Mouse (Mus musculus) heart, postnatal 10 days (tissue): ENCODE measurements at regions not wholly inside any gene's neighbourhood (a gene's known extent, or its start where the extent isn't known, plus 50 kb on each side); places are given as distances from the start of the nearest gene placed in this dataset.

Source experiments
- DNase-seq, 2 experiments: peaks; one replicate each; pipeline ENCODE4 v3.0.0; 2021
- intact Hi-C: fragments of 180-260 bp; cut with DNase I; formaldehyde crosslinking; loops from one replicate; pipeline ENCODE4 v1.15.1; 2025

DNA sequence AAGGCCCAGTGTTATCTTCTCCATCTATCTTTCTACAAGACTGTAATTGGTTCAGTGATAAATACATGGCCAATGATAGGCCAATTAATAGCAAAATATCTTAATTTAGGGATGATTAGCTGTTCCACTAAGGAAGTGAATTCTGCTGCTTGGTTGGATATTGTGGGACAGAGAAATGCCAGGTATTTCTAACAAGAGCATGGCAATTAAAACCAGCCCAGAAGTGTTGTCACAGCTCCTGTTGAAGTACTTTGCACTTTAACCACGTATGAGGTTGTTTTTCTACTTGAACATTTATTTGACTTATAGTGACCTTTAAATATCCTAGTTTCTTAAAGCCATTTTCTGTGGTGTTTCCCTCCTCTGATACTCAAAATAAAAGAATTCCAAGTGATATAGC, 65.7 kb upstream of the Acsl4 start:
- no peak for DNase-seq
- intact Hi-C loops, result no loop called here

DNA sequence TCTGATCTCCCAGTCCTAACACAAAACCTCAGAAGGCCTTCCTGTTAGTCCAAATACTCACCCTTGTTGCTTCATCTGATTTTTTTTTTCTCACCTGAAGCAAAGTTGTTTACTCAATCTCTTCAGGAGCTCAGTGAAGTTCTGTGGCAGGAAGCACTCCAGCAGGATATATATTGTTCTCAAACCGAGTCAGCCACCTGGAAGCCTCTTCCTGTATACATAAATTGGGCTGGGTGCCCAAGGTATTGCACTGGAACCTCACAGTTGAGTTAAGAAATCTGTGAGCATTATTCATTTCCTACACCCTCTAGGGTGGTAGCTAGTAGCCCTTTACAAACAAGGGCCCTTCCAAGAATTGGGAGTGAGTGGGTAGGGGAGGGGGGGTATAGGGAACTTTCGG, 73.8 kb upstream of the Acsl4 start:
- intact Hi-C loops, result no loop called here

DNA sequence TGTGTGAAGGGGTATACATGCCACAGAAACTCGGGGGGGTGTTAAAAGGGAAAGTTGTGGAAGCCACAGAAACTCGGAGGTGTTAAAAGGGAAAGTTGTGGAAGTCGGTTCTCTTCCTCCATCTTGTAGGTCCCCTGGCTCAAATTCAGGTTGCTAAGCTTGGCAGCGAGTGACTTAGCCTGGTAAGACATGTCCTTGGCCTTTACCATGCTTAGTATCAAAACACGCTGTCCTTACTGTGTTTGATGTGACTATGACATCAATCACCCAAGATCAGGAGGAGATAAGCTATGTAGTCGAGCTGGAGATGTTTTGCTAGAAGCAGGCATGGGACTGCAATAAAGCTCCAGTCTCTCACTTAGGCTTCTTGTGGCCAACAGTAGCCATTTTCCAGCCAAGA, 74.4 kb upstream of the Acsl4 start:
- intact Hi-C loops, result no loop called here
- DNase-seq, result no peak

More for the DNA sequence above, 73.8 kb upstream of the Acsl4 start:
- no peak for DNase-seq

DNA sequence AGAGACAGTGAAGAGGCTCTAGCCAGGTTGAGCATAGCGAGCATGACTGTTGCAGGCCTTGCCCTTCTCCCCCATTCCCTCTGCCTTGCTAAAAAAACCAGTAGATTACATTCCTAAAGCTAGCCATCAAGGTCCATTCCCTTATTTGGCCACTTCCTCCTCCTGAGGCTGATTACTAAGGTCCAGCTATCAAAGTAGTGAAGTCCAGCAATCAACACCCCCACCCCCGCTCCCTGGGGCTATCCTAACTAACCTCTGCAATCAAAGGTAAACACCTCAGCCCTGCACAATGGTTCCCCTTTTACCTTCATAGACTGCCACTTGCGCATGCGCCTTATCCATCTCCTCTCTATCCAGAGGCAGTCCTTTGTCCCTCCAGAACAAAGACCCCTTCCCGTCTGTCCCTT, 77.5 kb upstream of the Acsl4 start:
- intact Hi-C loops, result no loop called here

DNA sequence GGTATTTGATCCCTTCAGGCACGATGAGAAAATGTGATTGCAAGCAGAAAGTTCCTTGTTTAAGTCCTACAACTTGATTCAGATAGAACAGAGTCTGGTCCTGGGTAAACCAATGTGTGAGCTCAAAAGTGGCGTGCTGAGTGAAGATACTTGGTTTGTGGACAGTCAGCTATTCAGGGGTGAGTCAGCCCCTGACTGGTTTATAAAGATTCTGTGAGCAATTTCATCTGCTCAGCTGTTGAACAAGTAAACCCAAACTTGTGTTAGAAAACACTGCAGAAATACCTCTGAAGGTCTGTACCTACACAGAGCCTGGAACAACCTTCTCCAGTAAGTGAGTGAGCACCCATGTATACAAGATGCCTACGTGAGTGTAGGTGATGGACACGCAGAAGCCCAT, 78.1 kb upstream of the Acsl4 start:
- intact Hi-C loops, result no loop called here
- no peak for DNase-seq

More for the DNA sequence above, 77.5 kb upstream of the Acsl4 start:
- DNase-seq, result no peak

DNA sequence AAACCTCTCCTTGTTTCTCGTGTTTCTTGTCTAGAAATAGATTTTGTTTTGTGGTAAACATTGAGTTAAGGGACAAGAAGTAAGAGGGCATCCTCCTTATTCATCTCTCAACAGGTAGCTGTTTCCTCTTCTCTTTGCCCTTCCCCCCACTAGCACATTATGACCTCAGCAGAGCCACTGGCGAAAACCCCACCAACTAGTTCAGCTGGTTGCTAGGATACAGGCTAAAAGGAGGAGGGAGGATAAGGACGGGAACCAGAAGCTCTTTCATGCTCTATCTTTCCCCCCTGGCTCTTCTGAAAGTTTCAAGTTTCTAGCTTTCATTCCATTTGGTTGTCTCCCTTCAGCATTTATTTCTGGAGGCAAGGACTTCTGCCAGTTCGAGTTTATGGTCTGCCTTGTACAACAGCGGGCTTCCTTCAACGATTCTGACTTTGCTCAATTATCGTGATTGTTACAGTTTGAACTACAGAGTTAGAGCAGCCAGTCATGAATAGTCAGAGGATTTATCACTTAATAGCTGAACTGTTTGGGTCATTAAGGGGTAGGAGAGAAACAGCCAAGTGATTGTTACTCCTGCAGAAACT, 78.8 kb upstream of the Acsl4 start:
- DNase-seq, result peak; percentile 3 to 5
- intact Hi-C loops, result no loop called here

DNA sequence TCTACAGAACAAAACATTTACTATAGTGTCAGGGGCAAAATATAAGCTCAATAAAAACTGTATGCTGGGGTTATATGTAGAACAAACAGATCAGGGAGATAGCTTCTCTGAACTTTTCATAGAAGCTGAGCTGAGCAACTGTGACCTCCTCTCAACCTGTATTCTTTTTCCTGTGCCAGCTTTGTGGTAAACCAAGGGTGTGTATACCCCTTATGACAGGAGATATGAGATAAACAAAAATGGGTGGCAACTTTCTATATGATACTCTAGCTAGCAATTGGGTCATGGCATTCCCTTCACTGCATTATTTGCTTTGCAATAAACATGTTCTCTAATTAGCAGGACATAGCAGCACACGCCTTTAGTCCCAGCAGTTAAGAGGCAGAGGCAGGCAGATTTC, 79.7 kb upstream of the Acsl4 start:
- DNase-seq, result no peak
- intact Hi-C loops, result no loop called here

DNA sequence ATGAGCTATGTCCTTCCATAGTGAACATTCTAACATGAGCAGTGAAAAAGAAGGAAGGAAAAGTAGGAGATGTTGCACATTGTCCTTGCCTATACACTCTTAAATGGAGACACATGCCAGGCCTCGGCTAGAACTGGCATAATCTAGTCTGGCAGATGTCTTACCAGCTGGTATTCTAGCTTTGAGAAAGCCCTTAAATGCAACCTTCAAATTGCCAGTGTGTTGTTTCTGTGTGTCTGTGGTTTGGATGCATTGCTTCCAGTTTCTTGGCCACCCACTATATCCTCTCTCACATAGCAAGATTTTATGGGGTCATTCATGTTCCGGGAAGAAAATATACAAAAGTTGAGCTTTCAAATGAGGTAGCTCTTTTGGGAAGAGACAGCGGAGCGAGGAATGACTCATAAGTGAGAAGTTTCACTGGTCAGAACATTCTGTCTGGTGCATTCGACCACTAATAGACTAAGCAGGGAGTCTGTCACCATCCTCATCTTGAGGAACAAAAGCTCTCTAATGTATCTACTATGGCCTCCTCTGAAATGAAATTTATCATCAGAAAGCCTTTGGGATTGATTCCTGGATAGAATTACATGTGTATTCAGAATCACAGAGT, 91.0 kb upstream of the Acsl4 start:
- intact Hi-C loops, result no loop called here
- no peak for DNase-seq

DNA sequence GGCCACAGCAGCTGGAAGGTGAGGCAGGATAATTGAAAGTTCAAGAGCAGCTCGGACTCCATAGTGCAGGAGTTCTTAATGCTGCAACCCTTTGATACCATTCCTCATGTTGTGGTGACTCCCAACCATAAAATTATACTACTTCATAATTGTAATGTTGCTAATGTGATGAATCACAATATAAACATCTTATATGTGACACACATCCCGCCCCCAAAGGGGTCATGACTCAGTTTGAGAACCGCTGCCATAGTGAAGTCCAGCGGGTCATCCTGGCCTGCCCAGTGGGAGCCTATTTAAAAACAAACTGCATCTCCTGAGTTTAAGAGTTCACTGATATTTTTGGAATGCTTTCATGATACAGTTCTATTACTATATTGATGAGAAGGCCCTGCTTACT, 97.7 kb upstream of the Acsl4 start:
- no peak for DNase-seq
- intact Hi-C loops, result no loop called here

DNA sequence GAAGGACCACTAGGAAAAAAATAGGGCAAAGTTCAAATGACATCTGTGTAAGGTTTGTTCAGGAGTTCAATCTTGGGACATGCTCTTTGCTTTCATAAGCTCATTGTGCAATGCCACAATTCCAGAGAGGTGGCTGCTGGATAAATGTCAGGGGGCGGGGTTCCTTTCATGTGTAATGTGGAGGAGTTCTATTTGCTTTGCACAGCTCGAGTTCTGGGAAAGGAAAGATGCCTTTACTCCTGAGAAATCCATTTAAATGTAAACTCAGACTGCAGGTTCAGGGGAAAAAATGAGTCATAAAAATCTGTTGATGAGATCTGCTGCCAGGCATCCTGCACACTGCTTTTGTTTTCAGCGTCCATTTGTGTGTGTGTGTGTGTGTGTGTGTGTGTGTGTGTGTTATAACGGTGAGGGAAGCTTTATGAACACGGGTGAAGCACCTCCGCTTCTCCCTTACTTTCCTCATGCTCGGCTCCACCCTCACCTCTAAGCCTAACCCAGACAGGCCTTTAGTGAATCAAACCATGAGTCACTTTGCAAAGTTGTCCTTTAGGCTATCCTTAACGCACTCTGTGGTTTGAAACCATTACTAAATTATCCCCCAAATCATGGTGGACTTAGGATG, 99.9 kb upstream of the Acsl4 start:
- intact Hi-C loops, result no loop called here
- DNase-seq, result peak; percentile 10 to 20

DNA sequence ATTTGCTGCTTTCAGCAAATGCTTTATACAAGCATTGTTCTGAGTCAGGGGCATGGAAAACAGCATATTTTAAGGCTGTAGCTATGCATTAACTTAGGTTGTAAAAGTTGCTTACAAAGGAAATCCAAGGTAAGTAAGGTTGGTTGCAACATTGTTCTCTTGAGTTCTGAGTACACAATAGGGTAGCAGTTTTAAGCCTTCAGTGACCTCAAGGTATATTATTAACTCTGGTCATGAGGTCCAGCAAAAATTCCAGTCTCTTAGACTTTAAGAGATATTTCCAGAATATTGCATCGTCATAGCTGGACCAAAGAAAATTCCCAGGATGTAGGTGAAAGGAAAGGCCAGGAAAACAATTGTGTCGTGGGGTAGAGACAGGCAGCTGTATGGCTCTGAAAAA, 110.8 kb upstream of the Acsl4 start:
- intact Hi-C loops, result no loop called here
- no peak for DNase-seq

DNA sequence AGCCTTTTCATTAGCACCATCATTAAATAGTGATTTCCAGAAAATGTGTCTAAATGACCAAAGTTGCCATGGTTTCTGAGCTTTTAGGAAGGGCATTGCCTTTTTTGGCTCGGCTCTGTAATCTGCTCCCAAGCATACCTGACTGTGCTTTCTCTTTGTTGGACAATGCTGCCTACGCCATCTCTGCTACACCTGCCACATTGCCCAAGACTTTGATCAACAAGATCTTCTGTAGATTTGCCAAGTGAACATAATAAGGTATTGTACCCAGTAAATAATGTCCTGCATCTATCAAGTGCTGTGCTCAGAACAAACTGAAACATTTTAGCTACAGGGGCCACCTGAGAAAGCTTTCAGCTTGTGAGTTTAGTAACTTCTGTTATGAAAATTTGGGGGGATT, 114.6 kb upstream of the Acsl4 start:
- intact Hi-C loops, result no loop called here

DNA sequence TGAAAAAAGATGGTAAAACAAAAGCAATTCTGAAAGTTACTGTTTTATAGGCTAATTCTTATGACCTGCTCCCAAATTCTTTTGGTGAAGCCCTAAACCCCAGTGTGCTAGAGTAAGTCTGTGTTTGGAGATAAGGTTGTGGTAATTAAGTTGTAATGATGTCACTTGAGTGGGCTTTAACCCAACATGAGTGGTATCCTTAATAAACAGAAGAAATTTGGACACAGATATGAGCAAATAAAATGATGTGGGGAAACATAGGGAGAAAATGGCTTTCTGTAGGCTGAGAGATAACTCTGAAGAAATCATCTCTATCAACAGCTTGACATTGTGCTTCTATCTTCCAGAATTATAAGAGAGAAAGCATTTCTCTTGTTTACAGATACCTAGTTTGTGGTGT, 117.1 kb upstream of the Acsl4 start:
- intact Hi-C loops, result no loop called here
- no peak for DNase-seq

More for the DNA sequence above, 114.6 kb upstream of the Acsl4 start:
- no peak for DNase-seq

DNA sequence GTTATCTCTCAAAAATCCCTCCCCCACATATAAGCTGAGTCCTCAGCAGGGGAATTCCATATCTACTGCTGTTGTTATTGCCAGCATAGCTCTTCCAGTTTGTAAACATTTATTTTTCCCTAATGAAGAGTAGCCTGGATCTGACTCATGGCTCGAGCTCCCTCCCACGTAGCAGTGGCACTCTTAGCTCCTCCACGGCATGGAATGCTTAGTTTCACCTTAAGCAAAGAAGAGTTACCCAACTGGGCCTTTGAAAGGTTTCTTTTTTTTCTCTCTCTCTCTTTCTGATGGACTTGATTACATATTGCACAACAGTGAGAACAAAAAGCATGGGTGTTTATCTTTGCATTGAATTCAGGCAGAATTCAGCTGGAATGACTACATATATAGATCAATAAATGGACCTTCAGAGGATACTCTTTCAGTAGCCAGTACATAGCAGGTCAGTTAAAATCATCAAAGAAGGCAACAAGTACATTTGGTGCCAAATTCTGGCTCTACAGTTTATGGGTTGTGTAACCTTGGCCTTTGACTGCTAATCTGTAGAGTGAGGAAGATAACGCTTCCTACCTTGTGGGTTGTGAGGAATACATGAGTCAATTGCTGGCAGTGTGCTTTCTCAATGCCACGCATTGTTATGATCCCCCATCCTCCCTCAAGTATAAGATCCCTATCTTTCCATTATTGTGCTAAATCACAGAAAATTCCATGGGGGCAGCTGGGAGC, 126.2 kb upstream of the Acsl4 start:
- no peak for DNase-seq
- intact Hi-C loops, result no loop called here

DNA sequence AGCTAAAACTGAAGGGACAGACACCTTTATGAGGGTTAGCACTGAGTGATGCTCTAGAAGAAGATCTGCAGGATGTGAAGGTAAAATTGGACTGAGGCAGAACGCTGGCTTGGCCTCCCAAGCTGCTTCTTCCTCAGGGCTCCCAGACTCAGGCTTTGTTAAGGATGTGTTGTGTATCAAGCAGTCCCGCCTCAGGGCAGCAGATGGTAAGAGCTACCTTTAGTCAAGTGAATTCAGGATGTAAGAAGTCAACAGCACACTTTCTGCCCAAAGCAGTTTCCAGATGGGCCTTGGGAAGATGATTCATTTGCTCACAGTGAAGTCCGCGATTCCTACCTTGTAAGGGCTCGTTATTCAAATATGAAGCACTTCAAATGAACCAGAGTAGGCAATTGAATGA, 126.9 kb upstream of the Acsl4 start:
- DNase-seq, result no peak

DNA sequence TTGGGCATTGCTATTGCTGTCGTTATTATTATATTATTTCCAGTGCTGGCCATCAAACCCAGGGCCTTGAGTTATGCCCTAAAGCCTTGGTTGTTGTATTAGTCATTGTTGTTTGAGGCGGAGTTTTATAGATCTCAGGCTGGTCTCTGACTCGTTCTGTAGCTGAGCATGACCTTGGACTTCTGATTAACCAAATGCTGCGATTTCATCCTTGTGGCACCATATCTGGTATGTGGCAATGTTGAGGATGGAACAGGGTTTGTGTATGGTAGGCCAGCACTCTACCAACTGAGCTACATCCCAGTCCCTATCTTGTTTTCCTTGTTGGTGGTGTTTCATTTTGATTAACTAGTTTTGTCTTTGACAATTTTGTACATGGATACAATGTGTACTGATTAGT, 130.7 kb upstream of the Acsl4 start:
- intact Hi-C loops, result no loop called here
- DNase-seq, result no peak

More for the DNA sequence above, 126.9 kb upstream of the Acsl4 start:
- intact Hi-C loops, result no loop called here

DNA sequence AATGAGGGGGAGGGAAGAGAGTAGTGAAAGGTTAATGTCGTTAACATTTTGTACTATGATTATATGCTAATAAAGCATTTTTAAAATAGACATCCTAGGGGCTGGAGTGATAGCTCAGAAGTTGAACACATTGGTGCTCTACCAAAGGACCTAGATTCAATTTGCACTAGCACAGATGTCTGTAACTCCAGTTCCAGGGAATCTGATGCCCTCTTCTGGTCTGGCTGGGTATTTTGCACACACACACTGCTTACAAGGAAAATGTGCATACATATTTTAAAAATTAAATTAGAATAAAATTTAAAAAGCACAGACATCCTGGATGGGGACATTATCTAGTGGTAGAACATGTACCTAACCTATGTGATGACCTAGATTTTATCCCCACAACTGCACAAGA, 136.6 kb upstream of the Acsl4 start:
- DNase-seq, result peak; percentile 25 to 46
- intact Hi-C loops, result loop anchor here (2.0 kb wide), 1 partner anchor 154 kb away; no protein-coding TSS in a partner anchor

DNA sequence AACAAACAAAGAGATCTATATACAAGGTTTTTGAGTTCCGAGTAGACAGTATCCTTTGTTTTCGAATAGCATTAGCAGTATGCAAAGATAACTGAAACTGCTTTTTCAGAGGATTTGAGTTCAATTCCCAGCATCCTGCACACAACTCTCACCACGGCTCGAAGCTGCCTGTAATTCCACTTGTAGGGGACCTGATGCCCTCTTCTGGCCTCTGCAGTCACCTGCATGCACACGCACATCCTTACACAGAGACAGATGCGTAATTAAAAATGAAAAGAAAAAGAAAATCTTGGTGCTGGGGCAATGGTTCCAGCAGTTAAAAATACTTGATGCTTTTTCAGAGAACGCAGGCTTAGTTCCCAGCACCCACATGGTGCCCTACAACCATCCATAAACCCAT, 139.6 kb upstream of the Acsl4 start:
- intact Hi-C loops, result loop anchor here (5.0 to 10.0 kb wide), 3 partner anchors 203 to 335 kb away; partner anchors contain the start of gene Gucy2f
- DNase-seq, result no peak

DNA sequence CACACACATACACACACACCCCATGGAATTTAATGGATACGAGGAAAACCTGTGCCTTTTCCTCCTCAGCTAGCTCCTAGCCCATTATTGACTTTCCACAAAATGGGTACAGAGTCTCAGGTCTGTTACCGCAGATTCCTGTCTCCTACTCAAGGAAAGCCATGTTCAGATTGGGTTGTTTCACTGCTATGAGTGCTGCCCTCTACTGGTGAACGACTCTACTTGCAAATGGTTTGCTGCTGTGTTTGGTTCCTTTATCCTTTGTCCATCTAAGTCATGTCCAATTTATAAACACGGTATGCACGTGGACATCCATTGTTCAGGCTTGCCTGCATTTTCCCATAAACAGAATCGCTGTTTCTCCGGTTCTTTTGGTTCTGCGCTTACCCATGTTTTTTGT, 144.4 kb upstream of the Acsl4 start:
- DNase-seq, result peak; percentile 11 to 43
- intact Hi-C loops, result loop anchor here (2.0 to 10.0 kb wide), 4 partner anchors 162 to 340 kb away; partner anchors contain the start of gene Gucy2f

DNA sequence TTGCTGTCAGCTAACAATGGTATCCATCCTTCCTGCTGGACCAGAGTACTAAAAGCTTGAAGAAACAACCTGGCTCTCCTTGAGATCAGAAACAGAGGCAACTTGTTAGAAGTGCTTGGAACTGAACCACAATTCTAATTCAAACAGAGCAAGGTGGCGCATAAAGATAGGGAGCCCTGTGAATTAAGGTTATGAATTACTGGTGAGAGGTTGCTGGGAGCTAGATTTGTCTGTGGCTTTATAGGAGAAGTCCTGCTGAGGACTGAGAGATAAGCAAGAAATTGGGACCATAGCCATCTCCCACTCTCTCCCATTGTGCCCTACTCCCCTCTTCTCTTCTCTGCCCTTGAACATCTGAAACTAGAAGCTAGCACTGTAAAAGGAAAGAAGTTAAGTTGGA, 145.2 kb upstream of the Acsl4 start:
- no peak for DNase-seq
- intact Hi-C loops, result loop anchor here (2.0 to 10.0 kb wide), 3 partner anchors 163 to 341 kb away; partner anchors contain the start of gene Gucy2f

DNA sequence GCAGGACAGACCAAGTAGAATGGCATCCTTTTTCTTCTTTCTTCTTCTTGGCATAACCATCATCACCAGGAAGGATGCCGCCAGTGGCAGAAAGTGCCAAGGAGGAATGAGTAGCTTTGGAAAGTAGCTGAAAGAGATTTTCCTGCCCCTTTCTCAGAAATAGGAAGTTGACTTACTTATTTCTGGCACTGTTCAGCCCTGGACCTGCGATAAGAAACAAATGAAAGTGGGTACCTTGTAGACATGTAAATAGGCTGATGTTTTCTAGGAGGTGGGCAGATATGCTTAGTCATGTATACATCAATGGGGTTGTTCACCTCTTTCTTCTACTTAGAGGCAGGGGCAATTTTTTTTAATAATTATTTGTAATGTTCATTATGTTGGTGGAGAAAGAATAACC, 145.3 kb upstream of the Tmem164 start:
- intact Hi-C loops, result loop anchor here (2.0 to 10.0 kb wide), 3 partner anchors 163 to 341 kb away; partner anchors contain the start of gene Gucy2f
- no peak for DNase-seq
